Mouse (Mus musculus) CH12.LX (cell line): ENCODE results near the gene Dennd5b.

Experiments
- CHD2 ChIP-seq: IDR thresholded peaks from 2 replicates; pipeline ENCODE4 v1.6.1; 2011; ENCODE audit warnings: low read length, improper control_type of control experiment
- CTCF ChIP-seq, 2 experiments: IDR thresholded peaks in 1 of 2; conservative IDR thresholded peaks in 1 of 2; 2 replicates each; pipeline ENCODE4 v1.5.1; 2011 to 2012; ENCODE audit warnings: low read depth in 2 of 2, low read length in 2 of 2, improper control_type of control experiment in 1 of 2, inconsistent platforms in 1 of 2, mild to moderate bottlenecking in 1 of 2, moderate library complexity in 1 of 2
- MAX ChIP-seq: IDR thresholded peaks from 2 replicates; pipeline ENCODE4 v1.6.1; 2011; ENCODE audit warnings: low read length, improper control_type of control experiment
- POLR2A ChIP-seq: IDR thresholded peaks from 2 replicates; pipeline ENCODE4 v1.6.1; 2011; ENCODE audit warnings: low read depth, mild to moderate bottlenecking, improper control_type of control experiment, low read length
- TCF12 ChIP-seq: IDR thresholded peaks from 2 replicates; pipeline ENCODE4 v1.6.1; 2014; ENCODE audit warnings: low read depth, mild to moderate bottlenecking, inconsistent platforms, low read length, improper control_type of control experiment
- USF1 ChIP-seq: IDR thresholded peaks from 2 replicates; pipeline ENCODE4 v1.6.1; 2014; ENCODE audit warnings: low read depth, mild to moderate bottlenecking, inconsistent platforms, low read length, improper control_type of control experiment
- USF2 ChIP-seq: conservative IDR thresholded peaks from 2 replicates; pipeline ENCODE4 v1.6.1; 2011; ENCODE audit warnings: low read depth, low read length, improper control_type of control experiment
- ZC3H11A ChIP-seq: IDR thresholded peaks from 2 replicates; pipeline ENCODE4 v1.6.1; 2012; ENCODE audit warnings: low read depth, mild to moderate bottlenecking, inconsistent platforms, low read length, improper control_type of control experiment
- ZKSCAN1 ChIP-seq: IDR thresholded peaks from 2 replicates; pipeline ENCODE4 v1.6.1; 2012; ENCODE audit warnings: low read depth, inconsistent platforms, low read length, improper control_type of control experiment, borderline replicate concordance

DNA sequence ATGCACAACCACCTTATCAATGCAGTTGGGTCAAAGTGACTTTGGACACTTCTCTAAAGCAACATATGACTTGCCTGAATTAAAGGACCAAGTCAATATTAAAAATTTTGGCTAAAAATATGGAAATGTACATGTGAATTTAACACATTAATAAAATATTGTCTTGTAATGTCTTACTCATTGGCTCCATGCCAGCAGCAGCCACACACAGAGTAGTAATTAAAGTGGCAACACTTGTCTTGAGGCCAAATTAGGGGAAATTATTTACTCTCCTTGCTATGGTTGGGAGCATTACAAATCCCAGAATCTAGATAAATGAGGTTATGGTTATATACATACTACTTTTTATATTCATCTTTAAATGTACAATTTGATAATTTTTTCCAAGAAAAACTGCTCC is 15.5 kb upstream of the Dennd5b start:
- TF ChIP-seq POLR2A (no peak), CTCF (conservative IDR thresholded peaks at IDR 0.05 in 1 of 2, IDR thresholded peaks at IDR 0.05 in 1 of 2; ENCODE audit: low read depth in 2 of 2, low read length in 2 of 2) (no peak), CHD2 (no peak), ZC3H11A (no peak), MAX (no peak), ZKSCAN1 (no peak), USF2 (no peak), USF1 (no peak), TCF12 (no peak)
